Mouse (Mus musculus) stomach, adult 2 months (tissue): ENCODE data around the gene Zfp385a. TPM values are rescaled to one million over a fixed set of nuclear protein-coding genes. Genes with fewer than 3 reads are reported as not detected.

ENCODE experiments used
- polyA plus RNA-seq: library from polyadenylated mRNA; depleted of rRNA; stranded (reverse); fragments of >200 nt; gene quantifications from 2 replicates; pipeline ENCODE4 v1.2.3, GENCODE M21; 2012; rRNA removed

Gene Zfp385a
- 15.1 and 16.0 TPM in 2 replicates for polyA plus RNA-seq

DNA sequence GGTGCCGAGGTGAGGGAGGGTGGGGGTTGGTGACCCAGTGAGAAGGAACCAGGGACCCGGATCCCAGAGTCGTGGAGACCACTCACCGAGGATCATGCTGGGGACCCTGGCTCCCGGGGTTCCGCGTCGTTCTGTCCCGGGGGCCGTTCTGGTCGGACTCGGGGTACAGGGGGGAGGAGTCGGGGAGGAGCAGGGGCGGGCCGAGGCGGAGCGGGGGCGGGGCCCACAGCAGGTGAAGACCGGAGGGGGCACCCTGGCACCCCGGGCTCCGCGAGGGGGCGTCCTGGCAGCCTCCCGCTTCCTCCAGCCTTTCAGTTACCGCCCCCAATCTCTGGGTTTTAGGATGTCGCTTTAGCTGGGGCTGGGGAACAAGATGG lies at the start of gene Zfp385a:
Zfp385a (minus strand) TSS at position 133 of the 377 bp plus-strand sequence.

DNA sequence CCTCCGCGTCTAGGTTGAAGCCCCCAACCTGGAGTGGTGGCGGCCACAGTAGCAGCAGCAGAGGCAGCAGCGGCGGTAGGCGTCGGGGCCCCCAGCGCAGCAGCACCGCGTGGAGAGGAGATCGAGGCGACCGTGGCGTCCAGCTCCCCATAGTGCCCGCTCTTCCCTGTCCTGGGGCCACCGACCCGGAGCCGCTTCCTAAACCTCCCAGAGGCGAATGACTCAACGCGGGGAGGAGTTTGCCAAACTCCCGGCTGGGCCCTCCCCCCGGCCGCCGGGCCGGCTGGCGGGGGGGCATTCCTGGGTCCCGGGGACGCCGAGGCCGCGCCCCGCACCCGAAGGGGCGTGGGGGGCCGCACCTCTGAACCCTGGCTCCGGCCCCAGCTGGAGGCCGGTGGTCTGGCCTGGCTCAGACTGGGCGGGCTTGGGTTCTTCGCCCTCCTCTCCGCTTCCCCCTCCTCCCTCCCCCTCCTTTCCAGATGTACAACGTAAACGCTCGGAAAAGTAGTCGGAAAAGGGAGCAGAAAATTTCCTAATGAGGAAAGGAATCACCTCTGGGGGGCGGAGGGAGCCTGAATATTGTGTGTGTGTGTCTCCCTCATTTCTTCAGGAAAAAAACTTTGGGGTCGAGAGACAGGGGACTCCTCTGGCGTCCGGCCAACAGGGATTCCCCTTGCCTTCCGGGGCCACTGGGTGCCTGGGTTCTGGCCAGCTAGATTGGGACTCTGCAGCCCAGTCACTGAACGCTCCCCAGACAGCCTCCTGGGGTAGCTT lies 26.7 kb upstream of the Zfp385a start, which contains the start of gene Itga5:
Itga5 (minus strand) TSS at position 388 of the 774 bp plus-strand sequence.

DNA sequence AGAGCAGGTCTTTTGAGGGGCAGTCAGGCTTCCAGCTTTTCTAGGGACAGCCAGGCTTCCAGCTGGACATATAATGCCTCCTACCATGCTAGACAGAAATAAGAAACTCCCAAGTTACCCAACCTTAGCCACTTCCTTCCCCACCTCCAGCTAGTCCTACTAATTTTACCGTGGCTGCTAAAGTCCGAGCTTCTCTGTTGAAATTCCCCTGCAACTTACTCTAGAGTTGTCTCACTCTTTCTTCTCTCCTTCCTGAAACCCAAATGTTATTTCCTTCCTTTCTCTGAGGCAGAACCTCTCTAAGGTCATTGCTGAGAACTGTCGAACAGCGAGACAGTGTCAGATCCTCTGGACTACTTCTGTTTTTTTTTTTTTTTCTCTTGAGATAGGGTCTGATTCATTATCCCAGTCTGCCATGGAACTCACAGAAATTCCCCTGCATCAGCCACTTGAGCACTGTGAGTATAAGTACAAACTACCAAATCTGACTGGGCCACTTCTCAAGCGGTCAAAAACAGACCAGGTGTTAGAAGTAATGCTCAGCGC lies 29.5 kb downstream of the Zfp385a start, which contains the start of gene Gpr84:
Gpr84 (minus strand) TSS at position 248 of the 546 bp plus-strand sequence.

DNA sequence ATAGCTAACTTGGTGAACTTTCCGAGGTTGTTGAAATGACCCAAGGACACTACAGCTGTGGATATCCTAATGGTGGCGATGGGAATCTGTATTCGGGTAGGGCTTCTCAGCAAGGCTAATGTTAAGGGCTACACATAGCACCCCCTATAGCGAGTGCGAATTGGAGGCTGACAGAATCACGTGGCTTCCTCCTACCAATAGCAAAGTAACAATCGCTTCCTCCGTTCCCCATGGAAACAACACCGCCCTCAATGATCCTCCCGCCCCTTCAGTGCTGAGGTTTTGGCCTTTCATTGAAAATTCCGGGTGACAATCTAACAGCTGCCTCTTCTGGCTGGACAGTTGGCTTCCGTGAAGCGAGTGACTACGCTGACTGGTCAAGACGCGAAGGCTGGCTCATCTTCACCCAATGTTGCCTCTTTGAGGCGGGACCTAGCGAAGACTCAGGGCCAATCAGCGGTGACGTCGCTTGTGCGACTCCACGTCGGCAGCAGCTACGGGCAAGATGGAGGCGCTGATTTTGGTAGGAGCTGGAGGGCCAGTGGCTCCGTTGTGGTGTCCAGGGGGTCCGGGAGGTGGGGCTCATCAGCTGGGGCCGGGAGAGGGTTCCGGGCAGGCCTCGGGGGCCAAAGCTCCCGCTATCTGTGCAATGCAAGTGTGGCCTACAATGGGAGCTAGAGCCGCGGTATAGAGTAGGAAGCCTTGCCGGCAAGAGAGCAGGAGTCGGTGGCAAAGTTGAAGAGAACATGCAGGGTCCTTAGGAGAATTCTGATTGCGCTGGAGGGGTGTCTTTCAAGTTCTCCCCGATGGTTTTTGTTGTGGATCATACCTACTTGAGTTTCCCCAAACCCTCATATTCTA lies 67.2 kb downstream of the Zfp385a start, which contains the start of gene Copz1:
Copz1 (plus strand) TSS at position 296 of the 861 bp plus-strand sequence.

Other genes with a start within 250 kb of the Zfp385a start
- 8.9 and 10.8 TPM in 2 replicates for gene Smug1, start 173.0 kb downstream of the Zfp385a start, polyA plus RNA-seq
- gene Cbx5, start 100.3 kb downstream of the Zfp385a start, polyA plus RNA-seq = 1.5 and 2.3 TPM in 2 replicates
- 5.3 and 6.8 TPM in 2 replicates for gene Hnrnpa1, start 99.7 kb downstream of the Zfp385a start, polyA plus RNA-seq
- 0.65 and 1.6 TPM in 2 replicates for gene Nfe2, start 81.7 kb downstream of the Zfp385a start, polyA plus RNA-seq
- gene Copz1, start 67.4 kb downstream of the Zfp385a start, polyA plus RNA-seq = 35.6 and 44.6 TPM in 2 replicates
- 0.05 and 0.16 TPM in 2 replicates for gene Gpr84, start 29.5 kb downstream of the Zfp385a start, polyA plus RNA-seq
- gene Itga5, start 26.7 kb upstream of the Zfp385a start, polyA plus RNA-seq = 19.0 and 23.6 TPM in 2 replicates
- gene Gtsf1, start 90.4 kb upstream of the Zfp385a start, polyA plus RNA-seq = not detected in 2 replicates
- not detected in 2 replicates for gene Gtsf2, start 108.4 kb upstream of the Zfp385a start, polyA plus RNA-seq
- 1.6 and 2.1 TPM in 2 replicates for gene Nckap1l, start 113.7 kb upstream of the Zfp385a start, polyA plus RNA-seq
- gene Pde1b, start 162.9 kb upstream of the Zfp385a start, polyA plus RNA-seq = 3.6 and 3.7 TPM in 2 replicates
- 2.9 and 7.2 TPM in 2 replicates for gene Ppp1r1a, start 197.9 kb upstream of the Zfp385a start, polyA plus RNA-seq
- gene Glycam1, start 225.0 kb upstream of the Zfp385a start, polyA plus RNA-seq = not detected in 2 replicates